Mouse (Mus musculus) stomach, embryonic 15.5 days (tissue): ENCODE measurements around the gene Tnfrsf8. TPM values are rescaled to one million over a fixed set of nuclear protein-coding genes. Genes with fewer than 3 reads are reported as not detected.

Experiments used
- ATAC-seq: fragments of 200-750 bp; cut with Nextera tagmentation; 2 replicates; pipeline ENCODE4 v1.8.0; 2017; ENCODE audit warnings: low read depth, moderate number of reproducible peaks, moderate TSS enrichment; ENCODE audit not compliant: insufficient read depth, low FRiP score
- H3K27ac ChIP-seq: fragments of 300-500 bp; sonication (generic); 2 replicates; pipeline ENCODE4 v1.5.1; 2015; ENCODE audit warnings: mild to moderate bottlenecking, inconsistent platforms
- H3K27me3 ChIP-seq: fragments of 300-500 bp; sonication (generic); replicated peaks from 2 replicates; pipeline ENCODE4 v1.6.1; 2015; ENCODE audit warnings: inconsistent platforms
- H3K36me3 ChIP-seq: fragments of 300-500 bp; sonication (generic); 2 replicates; pipeline ENCODE4 v1.6.1; 2015; ENCODE audit warnings: inconsistent platforms
- H3K4me1 ChIP-seq: fragments of 300-500 bp; sonication (generic); 2 replicates; pipeline ENCODE4 v1.6.1; 2015; ENCODE audit warnings: inconsistent platforms
- H3K4me2 ChIP-seq: fragments of 300-500 bp; sonication (generic); 2 replicates; pipeline ENCODE4 v1.6.1; 2015; ENCODE audit warnings: mild to moderate bottlenecking, inconsistent platforms
- H3K4me3 ChIP-seq: fragments of 300-500 bp; sonication (generic); replicated peaks from 2 replicates; pipeline ENCODE4 v1.5.1; 2015; ENCODE audit warnings: inconsistent platforms
- H3K9ac ChIP-seq: fragments of 300-500 bp; sonication (generic); 2 replicates; pipeline ENCODE4 v1.6.1; 2015; ENCODE audit warnings: inconsistent platforms
- H3K9me3 ChIP-seq: fragments of 300-500 bp; sonication (generic); 2 replicates; pipeline ENCODE4 v1.6.1; 2016; ENCODE audit warnings: inconsistent platforms
- WGBS: fragments of 180-500 bp; shearing (Covaris S2); methylation state at CpG from one replicate; pipeline ENCODE4 v1.1.7; 2015; 5-methylcytosine and 5-hydroxymethylcytosine counted together
- polyA plus RNA-seq: library from polyadenylated mRNA; unstranded; fragments of >200 nt; fragmentation: Nextera tagmentation; extraction: Ambion mirVana; gene quantifications from 2 replicates; pipeline ENCODE4 v1.2.1, GENCODE M21; 2015

Gene Tnfrsf8
- polyA plus RNA-seq, 1 experiment from 2014 or later, result 0.09 TPM

DNA sequence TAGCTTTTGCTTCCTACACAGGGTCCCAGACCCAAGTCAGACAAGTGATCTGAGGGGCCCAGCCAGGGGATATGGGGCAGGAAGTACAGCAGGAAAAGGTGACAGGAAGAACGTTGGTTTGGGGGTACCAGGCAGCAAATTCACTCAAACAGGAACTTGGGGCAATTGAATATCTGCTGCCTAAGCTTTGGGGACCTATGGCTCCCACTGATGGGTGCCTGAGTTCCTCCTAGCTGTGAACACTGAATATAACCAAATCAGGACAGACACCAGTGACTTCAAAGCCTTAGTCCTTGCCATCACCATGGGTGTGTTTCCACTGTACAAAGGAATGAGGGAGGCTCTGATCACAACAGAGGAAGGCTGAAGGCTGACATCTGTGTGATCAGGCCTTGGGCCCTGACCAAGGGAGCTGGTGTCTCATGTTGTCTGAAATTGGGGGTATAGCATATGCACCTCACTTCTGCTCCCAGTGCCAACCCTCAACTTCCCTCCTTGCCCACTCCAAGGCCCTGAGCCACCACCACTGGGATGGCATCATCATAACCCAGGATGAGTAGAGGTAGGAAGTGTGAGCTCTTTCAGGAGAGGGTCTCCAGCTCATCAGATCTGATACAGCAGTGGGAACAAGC, 72.1 kb downstream of the Tnfrsf8 start:
- ATAC-seq, result no peak
- WGBS, result 60% methylated on average over 1 of the region's 1 CpGs

DNA sequence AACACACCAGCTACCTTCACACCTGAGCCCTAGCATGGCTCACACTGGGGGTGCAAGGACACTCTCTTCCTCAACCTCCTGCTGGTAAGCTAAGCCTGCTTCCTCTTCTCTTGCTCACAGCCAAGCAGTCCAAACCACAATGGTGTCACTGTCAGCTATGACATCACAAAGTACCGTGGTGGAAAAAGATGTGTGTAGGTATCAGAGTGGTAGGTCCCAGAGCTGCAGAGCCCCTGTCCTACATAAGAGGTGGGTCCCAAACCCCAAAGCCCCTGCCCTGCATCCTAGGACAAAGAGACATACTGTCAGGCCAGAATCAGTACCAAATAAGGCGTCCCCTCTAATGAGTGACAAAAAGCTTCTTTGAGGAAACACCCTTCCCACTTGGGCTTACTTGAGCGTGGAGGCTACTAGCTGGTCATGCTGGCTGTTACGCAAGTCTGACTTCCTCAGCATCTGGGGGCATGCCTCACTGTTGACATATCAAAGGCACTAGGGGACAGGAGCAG, 74.2 kb downstream of the Tnfrsf8 start:
- Histone ChIP-seq H3K4me3 (no peak overlapping the region), H3K9me3 (no peaks in the 10 kb centered on the region), H3K36me3 (no peaks in the 10 kb centered on the region), H3K27me3 (peaks cover 7% of the 10 kb centered on the region; the same call in 1 of the 2 replicates), H3K27ac (no peak overlapping the region), H3K4me2 (no peak overlapping the region), H3K9ac (no peak overlapping the region), H3K4me1 (no peaks in the 10 kb centered on the region)
- WGBS, result 74% methylated on average over 4 of the region's 4 CpGs
- ATAC-seq, result no peak

More for the DNA sequence above, 72.1 kb downstream of the Tnfrsf8 start:
- Histone ChIP-seq H3K9ac (no peak overlapping the region), H3K4me2 (no peak overlapping the region), H3K4me1 (peaks cover 7% of the 10 kb centered on the region; the same call in 1 of the 2 replicates), H3K36me3 (no peaks in the 10 kb centered on the region), H3K27ac (no peak overlapping the region), H3K4me3 (no peak overlapping the region), H3K9me3 (no peaks in the 10 kb centered on the region), H3K27me3 (peaks cover 10% of the 10 kb centered on the region; the same call in 1 of the 2 replicates)

DNA sequence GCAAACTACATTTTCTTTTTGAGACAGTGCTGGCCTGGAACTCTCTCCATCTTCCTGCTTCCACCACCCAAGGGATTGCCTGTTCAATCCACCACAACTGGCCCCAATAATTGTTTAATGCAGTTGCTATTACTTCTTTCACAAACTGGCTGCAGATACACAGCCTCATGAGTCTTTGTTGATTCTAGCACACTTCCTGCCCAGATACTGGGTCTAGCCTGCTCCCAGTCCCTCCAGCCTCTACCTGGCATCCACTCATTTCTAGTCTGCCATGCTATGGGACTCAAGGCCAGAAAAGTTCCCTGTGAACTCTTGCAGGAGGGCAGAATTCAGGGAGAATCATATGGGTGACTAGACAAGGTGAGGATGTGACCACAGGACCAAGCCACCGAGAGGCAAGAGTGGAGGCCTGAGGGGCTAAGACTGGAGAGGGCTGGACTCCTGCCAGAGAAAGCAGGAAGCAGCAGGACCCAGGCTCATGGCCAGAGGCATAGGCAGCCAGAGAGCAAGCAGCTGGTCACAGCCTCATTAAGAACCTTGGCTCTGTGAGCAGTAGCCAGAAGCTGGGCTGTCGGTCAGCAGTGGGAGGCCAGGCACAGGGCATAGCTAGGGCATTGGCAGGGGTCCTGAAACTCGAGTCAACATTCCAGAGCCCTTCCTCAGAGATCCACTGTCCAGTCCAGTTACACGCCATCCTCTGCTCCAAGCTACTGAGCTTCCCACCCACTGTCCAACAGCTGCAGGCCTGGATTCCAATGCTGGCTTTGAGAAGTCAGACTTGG, 75.7 kb downstream of the Tnfrsf8 start:
- ATAC-seq, result peak; percentile 82; the same call in 1 of the 2 replicates
- 33% methylated on average over 4 of the region's 4 CpGs for WGBS
- Histone ChIP-seq H3K27me3 (no peaks in the 10 kb centered on the region), H3K36me3 (no peaks in the 10 kb centered on the region), H3K27ac (peak overlapping the region; percentile 64; the same call in 1 of the 2 replicates), H3K4me3 (no peak overlapping the region), H3K4me1 (no peaks in the 10 kb centered on the region), H3K4me2 (no peak overlapping the region), H3K9me3 (no peaks in the 10 kb centered on the region), H3K9ac (no peak overlapping the region)

DNA sequence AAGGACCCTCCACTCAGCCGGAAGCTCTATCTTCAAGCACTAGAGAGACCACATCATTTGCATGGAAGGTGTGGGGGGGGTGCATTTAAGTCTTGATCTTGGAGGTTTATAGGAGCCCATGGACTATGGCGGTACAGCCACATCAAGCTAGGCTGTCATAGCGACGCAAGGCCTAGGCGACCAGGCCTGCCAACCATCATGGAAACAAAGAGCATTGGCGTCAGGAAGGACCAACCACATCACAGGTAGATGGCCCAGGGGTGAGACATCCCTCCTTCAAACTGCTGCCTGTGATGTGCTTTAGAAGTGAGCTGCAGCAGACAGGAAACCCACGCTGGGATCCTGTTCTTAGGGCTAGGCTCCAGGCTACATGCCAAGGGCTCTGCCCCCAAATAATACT, 78.9 kb downstream of the Tnfrsf8 start:
- Histone ChIP-seq H3K9me3 (no peaks in the 10 kb centered on the region), H3K27me3 (no peaks in the 10 kb centered on the region), H3K27ac (no peak overlapping the region), H3K4me3 (no peak overlapping the region), H3K36me3 (no peaks in the 10 kb centered on the region), H3K4me1 (no peaks in the 10 kb centered on the region), H3K9ac (no peak overlapping the region), H3K4me2 (no peak overlapping the region)
- WGBS, result 84% methylated on average over 7 of the region's 7 CpGs
- ATAC-seq, result no peak

DNA sequence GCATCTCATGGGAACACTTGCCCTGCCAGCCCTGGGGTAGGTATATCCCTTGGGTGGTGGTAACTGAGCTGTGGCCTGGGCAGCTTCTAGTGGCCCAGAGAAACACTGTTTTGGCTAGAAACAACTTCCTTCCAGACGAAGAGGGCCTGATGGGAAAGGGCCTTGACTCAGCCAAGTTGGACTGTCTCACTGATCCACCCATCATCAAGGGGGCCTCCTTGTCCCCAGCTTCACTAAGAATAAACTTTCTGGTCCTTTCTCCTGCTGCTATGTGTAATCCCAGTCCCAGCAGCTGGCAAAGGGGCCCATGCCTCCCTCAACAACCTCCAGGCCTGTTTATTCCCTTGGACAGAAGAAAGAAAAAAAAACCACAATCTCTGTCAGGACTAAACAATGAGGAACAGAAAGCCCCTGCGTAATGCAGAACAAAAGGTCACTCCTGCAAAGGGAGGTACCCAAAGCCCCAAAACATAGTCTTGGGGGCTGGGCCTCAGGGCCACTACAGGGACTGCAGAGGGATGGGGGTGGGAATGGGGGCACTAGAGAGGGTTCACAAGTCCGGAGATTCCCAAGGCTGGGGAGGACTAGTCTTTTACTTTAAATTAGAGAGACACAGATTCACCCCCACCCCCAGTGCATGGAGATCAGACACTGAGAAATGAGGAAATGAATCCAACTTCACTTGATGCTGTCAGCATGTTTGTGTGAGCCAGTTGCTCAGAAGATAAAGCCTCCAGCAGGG, 81.3 kb downstream of the Tnfrsf8 start:
- Histone ChIP-seq H3K4me3 (no peak overlapping the region), H3K4me2 (no peak overlapping the region), H3K9ac (no peak overlapping the region), H3K36me3 (no peaks in the 10 kb centered on the region), H3K9me3 (no peaks in the 10 kb centered on the region), H3K27ac (peak overlapping the region; percentile 31; the same call in 1 of the 2 replicates), H3K4me1 (no peaks in the 10 kb centered on the region), H3K27me3 (no peaks in the 10 kb centered on the region)
- ATAC-seq, result 0 out of 2 replicates have a peak, but pooled peaks have one; percentile 34
- 39% methylated on average over 3 of the region's 3 CpGs for WGBS

DNA sequence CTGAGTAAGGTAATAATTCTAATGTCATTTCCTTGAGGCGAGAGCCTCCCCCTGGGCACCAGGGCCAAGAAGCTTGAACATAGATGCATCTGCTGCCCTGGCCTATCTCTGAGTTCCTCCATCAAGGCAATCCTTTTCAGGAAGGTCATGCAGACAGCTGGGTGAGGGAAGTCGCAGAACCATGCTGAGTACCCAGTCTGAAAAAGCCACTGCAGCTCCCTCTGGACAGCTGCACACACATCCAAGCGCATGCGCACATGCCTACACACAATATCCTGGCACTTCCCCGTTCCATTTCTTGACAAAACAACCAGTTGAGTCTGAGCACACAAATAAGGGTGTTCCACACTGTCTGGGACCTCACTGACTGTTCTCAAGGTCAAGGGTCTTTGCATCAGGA, 83.2 kb downstream of the Tnfrsf8 start:
- Histone ChIP-seq H3K9me3 (no peaks in the 10 kb centered on the region), H3K27ac (no peak overlapping the region), H3K4me3 (no peak overlapping the region), H3K27me3 (no peaks in the 10 kb centered on the region), H3K36me3 (no peaks in the 10 kb centered on the region), H3K9ac (no peak overlapping the region), H3K4me2 (no peak overlapping the region), H3K4me1 (no peaks in the 10 kb centered on the region)
- 86% methylated on average over 5 of the region's 5 CpGs for WGBS
- ATAC-seq, result no peak

DNA sequence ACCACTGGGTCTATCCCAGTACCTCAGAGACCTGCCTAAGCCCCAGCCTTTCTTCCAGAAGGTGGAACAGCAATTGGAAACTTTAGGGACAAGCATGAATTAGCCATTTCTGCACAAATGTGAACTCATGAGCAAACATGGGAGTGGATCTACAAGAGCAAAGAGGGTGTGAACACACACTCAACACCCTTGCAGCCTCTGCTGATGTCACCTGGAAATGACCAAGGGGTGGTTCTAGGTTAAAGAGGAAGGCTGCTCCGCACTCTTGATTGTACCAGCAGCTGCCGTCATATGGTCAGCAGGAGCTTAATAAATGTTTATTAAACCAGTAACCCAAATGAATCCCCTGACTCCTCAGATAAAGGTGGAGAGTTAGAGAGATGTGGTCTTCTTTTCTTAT, 84.3 kb downstream of the Tnfrsf8 start:
- Histone ChIP-seq H3K36me3 (no peaks in the 10 kb centered on the region), H3K9ac (no peak overlapping the region), H3K4me3 (no peak overlapping the region), H3K4me1 (no peaks in the 10 kb centered on the region), H3K9me3 (no peaks in the 10 kb centered on the region), H3K4me2 (no peak overlapping the region), H3K27ac (no peak overlapping the region), H3K27me3 (no peaks in the 10 kb centered on the region)
- WGBS, result 79% methylated on average over 2 of the region's 2 CpGs
- ATAC-seq, result no peak

DNA sequence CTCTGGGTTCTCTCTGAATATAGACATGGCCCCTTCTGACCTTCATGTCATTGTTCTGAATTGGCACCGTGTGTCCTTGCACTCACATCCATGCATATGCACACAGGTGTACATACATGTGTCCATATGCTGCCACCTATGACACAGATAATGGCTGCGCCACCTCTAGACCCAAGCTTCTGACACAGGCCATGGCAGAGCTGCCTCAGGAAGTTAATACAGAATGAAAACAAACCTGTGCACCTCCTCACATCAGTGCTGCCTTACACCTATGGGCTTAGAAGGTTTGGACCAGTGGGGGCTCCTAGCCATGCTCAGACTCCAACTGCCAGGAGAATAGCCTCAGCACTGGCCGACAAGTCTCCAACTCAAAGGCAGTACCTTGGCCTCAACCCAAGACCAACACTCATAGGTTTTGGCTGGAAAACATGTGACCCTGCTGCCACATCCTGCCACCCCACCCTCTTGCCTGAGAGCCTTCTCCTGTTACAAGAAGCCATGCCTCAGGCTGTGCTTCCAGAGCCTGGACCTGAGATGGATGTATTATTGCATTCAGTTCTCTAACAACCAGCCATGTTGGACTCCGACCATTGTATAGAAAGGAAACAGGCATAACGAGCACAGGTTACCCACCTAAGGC, 85.3 kb downstream of the Tnfrsf8 start:
- 85% methylated on average over 5 of the region's 5 CpGs for WGBS

DNA sequence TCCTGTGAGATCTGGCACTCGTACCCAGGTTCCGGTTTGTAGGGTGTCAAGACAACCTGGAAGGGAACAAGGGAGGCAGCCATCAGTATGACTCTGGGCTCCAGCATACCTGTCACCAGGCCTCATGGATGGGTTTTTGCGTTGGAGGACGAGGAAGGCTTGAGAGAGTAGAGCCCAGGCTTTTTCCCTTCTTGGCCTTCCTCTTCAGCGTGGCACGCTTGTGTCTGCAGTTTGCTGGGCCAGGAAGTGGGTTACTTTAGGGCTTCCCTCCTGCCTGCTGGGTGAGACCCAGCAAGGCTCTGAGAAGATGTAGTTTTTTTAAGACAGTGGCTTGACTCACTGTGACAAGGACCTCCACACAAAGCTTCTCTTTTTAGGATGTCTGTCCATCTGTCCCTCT, 85.9 kb downstream of the Tnfrsf8 start:
- no peaks in the 10 kb centered on the region for H3K36me3 ChIP-seq
- 77% methylated on average over 6 of the region's 6 CpGs for WGBS
- H3K4me2 ChIP-seq, result no peak overlapping the region
- no peak for ATAC-seq
- no peaks in the 10 kb centered on the region for H3K9me3 ChIP-seq
- no peaks in the 10 kb centered on the region for H3K4me1 ChIP-seq
- H3K27ac ChIP-seq, result no peak overlapping the region
- no peaks in the 10 kb centered on the region for H3K27me3 ChIP-seq
- no peak overlapping the region for H3K9ac ChIP-seq
- H3K4me3 ChIP-seq, result no peak overlapping the region

More for the DNA sequence above, 85.3 kb downstream of the Tnfrsf8 start:
- Histone ChIP-seq H3K9ac (no peak overlapping the region), H3K27ac (no peak overlapping the region), H3K4me2 (no peak overlapping the region), H3K4me1 (no peaks in the 10 kb centered on the region), H3K36me3 (no peaks in the 10 kb centered on the region), H3K4me3 (no peak overlapping the region), H3K9me3 (no peaks in the 10 kb centered on the region), H3K27me3 (no peaks in the 10 kb centered on the region)
- ATAC-seq, result no peak

DNA sequence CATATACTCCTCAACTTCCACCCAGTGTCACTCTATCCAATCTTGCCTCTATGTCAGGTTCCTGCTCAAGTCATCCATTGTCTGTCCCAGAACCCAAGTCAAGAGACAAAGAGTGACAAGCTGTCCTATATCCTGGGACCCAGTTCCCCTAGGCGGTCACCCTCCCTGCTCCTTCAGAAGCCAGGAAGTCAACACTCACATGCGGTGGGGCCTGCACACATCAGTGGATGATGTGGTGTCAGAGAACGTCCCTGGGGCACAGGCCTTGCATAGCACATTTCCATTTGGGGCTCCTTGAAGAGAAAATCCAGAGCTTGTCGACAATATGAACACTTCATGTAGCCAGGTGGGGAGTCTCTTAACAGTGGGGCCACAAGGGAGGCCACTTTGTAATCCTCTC, 90.4 kb downstream of the Tnfrsf8 start:
- WGBS, result 83% methylated on average over 4 of the region's 4 CpGs
- Histone ChIP-seq H3K36me3 (no peaks in the 10 kb centered on the region), H3K27me3 (no peaks in the 10 kb centered on the region), H3K4me2 (no peak overlapping the region), H3K27ac (no peak overlapping the region), H3K4me3 (no peak overlapping the region), H3K9ac (no peak overlapping the region), H3K4me1 (no peaks in the 10 kb centered on the region), H3K9me3 (no peaks in the 10 kb centered on the region)
- no peak for ATAC-seq

DNA sequence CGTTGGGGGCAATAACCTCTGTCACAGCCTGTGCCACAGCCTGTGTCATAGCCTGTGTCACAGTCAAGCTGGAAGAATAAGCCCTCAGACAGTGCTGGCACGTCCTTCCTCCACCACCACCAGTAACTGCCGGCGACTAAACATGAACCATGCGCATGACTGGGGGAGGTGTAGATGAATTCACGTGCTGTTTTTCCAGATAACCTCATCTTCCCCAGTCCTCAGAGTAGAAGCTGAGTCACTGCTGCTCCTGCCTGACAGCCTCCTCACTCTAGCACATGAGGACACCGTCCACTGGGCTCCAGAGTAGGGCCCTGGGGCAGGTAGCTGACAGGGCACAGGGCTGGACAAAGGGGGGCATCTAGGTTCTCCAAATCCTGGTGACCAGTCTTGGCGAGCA, 92.9 kb downstream of the Tnfrsf8 start:
- Histone ChIP-seq H3K4me2 (no peak overlapping the region), H3K36me3 (no peaks in the 10 kb centered on the region), H3K4me1 (no peaks in the 10 kb centered on the region), H3K9me3 (no peaks in the 10 kb centered on the region), H3K27ac (no peak overlapping the region), H3K9ac (no peak overlapping the region), H3K4me3 (no peak overlapping the region), H3K27me3 (no peaks in the 10 kb centered on the region)
- ATAC-seq, result peak; percentile 74; the same call in 1 of the 2 replicates
- 77% methylated on average over 8 of the region's 8 CpGs for WGBS
